Mouse (Mus musculus) megakaryocyte, embryonic 14.5 days (primary cell): ENCODE measurements around the gene Cisd2.

Source experiments
- FLI1 ChIP-seq: IDR thresholded peaks from 2 replicates; pipeline ENCODE4 v1.6.1; 2012; ENCODE audit warnings: low read length, inconsistent platforms, mixed read lengths
- GATA1 ChIP-seq: IDR thresholded peaks from 3 replicates; pipeline ENCODE4 v1.6.1; 2012; ENCODE audit warnings: mixed read lengths, low read length, inconsistent platforms, borderline replicate concordance

- no peak for TF ChIP-seq FLI1
- no peak for TF ChIP-seq GATA1
Measured at GRCm38 (mm10) chr3:135375836-135376235, 47.9 kb downstream of the Cisd2 start.
